Mouse (Mus musculus): ENCODE measurements around the gene Gm42420.

GRCm38 (mm10) chr6:39540563-39540962, 45.0 kb upstream of the Gm42420 start:
- no peak for TF ChIP-seq EP300 (IDR thresholded peaks at IDR 0.05)
- no peak for TF ChIP-seq CTCF (IDR thresholded peaks at IDR 0.05)
